Mouse (Mus musculus): ENCODE results near the gene Ube2o.

The Ube2o gene

DNA sequence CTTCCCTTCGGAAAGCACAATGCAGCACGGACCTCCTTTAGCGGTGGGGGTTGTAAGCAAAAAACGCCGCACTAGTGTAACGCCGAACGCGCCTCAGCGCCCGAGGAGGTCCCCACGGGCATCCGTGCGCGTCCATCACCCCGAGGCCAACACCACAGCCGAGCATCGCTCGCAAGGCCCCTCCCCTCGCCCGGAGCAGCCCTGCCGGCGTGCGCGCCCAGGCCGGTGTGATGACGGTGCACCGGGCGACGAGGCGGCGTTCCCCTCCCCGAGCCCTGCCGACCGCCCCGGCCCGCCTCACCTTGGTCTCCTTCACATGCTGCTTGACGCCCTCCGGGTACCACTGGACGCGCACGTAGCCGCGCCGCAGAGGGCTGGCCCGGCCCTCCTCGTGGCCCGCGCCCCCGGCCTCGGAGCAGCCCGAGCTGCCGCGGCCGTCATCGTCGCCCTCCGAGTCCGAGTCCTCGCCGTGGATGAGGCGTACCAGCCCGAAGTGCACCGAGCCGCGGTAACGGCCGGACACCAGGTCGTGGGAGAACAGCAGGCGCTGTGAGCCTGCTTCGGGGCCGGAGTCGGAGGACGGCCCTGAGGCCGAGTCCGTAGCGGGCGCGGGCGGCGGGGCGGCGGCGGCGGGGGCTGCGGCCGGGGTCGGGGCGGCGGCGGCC is 404 bp downstream of the Ube2o start:
- in situ Hi-C loops (cut with MboI, MseI), result no loop called here

DNA sequence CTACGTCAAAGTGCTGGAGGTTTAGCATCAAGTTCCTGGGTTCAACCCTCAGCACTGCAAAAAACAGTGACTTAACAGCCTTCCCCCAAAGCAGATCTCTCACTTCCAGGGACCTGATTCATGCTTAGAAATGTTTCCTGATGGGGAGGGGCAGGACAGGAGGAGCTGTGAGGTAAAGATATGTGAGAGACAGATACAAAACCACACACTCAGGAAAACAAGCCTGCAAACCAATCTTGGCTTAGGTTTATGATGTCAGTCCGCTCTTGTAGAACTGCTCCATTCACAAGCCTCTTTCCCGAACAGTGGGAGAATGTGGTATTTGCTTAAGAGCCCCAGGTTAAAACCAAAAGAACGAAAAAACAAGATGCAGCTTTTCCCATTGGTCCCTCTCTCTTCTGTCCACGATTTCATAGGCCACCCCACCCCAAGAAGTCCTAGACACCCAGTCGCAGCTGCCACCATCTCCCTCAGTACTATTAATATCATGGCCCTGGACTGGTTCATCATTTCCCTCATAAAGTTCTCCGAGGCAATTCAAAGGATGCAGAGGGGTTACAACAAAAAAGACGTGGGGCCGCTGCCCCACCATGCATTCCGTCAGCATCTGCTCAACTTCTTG is 1.1 kb downstream of the Ube2o start:
- in situ Hi-C loops (cut with MboI, MseI), result no loop called here

DNA sequence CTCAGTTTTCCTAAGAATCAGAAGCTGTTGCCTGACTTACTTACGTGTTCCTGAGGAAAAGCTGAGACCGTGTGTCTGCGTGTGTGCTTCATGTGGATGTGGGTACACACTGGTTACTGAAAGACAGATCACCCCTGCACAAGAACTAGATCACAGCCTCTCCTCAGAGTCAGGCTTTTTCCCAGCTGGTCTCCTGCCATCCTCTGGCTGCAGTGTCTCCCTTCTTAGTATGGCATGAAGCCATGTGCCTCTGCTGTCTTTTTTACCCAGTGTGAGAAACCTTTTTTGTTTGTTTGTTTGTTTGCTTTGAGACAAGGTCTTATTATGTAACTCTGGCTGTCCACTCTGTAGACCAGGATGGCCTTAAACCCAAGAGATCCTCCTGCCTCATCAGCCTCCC is 2.0 kb downstream of the Ube2o start:
- in situ Hi-C loops (cut with MboI, MseI), result no loop called here

DNA sequence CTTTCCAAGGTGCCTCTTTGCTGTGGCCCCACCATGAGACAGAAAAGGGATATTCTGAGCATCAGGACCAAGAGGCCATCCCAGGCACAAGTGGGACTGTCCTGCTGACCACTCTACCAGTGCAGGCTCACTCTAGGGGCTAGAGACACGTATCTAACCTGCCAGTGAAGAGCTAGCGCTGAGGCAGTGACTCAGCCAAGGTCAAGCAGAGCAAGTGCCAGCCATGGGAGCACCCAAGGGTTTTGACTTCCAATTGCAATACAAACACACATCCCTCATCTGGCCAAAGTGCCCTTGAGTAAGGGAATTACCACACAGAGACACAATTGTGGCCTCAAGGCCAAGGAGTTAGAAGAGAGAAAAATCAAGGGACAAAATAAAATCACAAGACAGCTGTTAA is 5.9 kb downstream of the Ube2o start:
- in situ Hi-C loops (cut with MboI, MseI), result no loop called here

DNA sequence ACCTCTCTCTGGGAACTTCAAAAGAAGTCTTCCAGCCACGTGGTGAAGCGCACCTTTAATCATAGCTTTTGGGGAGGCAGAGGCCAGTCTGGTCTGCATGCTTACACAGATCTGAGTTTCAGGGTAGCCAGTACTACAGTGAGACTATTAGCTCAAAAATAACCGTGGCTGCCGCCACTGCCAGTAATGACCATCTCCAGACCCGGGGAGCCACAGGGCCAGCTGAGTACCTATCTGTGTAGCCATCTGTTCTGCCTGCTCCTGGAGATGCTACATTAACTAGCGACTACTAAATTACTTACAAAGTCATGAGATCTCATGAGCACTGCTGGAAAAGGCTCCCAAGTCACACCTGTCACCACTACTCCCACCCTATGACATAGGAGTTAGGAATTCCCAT is 6.3 kb downstream of the Ube2o start:
- in situ Hi-C loops (cut with MboI, MseI), result no loop called here

DNA sequence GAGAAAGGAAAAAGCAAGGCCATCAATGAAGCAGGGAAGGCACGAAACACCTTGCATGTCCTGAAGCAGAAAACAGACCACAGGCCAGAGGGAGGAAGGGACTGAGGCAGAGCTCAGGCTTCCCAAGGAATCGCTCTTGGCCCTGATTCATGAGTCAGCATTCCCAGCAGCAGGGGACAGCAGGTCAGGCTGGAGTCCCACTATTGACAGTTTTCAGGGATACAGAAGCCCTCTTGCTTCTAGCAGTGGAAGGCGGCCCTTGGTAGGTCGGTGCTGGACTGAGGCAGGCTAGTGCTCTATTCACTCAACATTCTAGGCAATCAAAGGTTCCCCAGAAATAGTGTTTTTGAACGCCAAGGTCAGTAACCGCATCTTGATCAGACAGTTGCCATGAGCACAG is 6.8 kb downstream of the Ube2o start:
- in situ Hi-C loops (cut with MboI, MseI), result no loop called here

DNA sequence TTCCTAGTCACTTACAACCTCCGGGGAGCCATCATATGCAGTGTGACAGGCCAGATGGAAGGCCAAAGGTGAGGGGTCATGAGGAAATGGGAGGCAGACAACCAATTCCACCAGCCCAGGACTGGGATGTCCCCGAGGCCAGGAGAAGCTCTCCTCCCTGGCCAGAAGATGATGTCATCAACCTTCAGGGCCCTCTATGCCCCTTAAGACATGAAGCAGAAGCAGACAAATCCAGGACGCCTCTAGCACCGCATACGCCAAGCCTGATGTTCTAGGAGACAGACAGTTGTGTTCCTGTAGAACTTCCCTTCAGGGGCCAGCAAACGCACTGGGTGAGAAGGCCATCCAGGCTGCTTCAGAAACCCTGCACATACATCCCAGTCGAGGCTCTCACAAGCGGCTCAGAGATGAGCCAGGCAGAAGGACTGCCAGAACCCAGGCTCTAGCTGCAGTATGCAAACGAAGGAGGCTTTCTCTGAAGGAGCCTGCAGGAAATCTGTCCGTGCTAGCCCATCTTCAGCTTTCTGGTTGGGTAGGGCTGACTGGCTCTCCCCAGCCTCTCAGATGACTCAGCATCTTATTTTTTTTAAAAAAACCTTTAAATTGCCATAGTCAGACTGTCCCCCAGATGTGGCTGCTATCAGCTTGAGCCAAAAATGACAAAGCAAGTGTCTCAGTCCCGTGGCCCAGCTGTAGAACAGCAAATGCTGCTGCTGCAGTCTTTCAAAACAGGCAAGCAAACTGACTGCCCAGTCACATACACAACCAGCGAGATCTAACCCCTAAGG is 8.3 kb downstream of the Ube2o start:
- in situ Hi-C loops (cut with MboI, MseI), result no loop called here

DNA sequence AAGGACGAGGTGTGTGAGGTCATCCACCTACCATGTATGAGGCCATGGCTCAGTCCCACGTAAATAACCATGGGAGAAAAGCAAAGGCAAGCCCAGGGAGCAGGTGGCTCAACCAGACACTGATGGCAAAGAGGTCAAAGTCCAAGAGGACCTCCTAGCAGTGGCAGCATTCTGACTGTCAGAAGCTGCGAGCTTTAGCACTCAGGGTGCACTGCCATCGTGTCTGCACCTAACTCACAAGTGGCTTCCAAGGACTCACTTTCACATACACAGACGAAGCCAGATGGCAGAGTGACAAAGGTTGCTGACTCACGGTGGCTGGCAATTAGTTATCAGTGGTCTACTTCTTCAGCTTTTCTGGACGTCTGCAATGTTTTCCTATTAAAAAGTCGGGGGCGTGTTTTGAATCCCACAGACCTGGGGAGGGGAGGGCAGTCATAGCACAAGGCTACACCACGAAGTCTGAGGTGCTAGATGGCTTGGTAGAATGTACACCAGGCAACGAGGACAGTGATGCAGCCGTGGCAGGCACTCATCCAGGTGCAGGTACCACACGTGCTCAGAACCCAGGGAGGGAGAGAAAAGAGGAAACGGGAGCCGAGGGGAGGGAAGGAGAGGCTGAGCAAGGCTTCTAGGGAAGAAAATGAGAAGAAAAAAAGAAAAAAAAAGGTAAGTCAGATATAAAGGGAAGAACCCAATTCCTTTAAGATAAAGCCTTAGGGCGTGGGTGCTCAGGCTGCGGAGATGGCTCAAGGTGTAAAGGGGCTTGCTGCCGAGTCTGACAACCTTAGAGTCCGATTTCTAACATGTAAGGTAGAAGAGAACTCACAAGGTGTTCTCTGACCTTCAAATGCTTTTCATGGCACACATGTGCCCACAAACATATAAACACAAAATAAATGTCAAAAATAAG is 9.2 kb downstream of the Ube2o start:
- in situ Hi-C loops (cut with MboI, MseI), result no loop called here

DNA sequence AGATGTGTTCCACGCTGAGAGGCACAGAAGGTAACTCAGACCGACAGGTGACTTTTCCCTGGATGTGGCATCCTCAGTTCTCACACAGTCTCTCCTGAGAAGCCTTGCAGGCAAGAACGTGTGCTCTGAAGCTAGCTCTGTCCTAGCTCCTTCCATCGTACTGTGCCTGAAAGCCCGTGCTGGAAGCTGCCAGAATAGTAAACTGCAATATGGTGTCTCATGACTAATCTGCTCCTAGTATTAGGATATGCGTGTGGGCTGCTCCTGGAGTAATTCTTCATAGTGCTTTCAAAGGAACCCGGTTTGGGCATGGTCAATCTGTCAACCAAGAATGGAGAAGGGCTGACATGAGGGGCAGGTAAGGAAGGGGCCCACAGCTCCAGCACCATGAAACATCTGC is 10.4 kb downstream of the Ube2o start:
- in situ Hi-C loops (cut with MboI, MseI), result no loop called here

DNA sequence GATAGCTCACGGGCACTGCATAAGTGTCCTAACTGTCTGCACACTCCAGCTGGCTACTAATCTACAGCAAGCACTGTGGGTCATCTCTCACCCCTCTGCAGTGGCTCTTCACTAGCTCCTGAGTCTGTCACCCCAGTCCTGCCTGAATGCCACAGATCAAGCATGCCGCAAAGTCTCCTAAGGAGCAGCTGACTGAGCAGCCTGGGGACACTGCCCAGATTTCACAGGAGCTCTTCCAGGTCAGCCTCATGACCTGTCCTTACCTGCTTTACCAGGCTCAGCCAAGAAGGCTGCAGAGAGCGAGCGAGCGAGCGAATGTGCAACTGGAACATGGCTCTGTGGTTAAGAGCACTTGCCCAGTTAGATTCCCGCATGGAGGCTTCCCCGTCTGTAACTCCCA is 13.7 kb downstream of the Ube2o start:
- in situ Hi-C loops (cut with MboI, MseI), result no loop called here

DNA sequence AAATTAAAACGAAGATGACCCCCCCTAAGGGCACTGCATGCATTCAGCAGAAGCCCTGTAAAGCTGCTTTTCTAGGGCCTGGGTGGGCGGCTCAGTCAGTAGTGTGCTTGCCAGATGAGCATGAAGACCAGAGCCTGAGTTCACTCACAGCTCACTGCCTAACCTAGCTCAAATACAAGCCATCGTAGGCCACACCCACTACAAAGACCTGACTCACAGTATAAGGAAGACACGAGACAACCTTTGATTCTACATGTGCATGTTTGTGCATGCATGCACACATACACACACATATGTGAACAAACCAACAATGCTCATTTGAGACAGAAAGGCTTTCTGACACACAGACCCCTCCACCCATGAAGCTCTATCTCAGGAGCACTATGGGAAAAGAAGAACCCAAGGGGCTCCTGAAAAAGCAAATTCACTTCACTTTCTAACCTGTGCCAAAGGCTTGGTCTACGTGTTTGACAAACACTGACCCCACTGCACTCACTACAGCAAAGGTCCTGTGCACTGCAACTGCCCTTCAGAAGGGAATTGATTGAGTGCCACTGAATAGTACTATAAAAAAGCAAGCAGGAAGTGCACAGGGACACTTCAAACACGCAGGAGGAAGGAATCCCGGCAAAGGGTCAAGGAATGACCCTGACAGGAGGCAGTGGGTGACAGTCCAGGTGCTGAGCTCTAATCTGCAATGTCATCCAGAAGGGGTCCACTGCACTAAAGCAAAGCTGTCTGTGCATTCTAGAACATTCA is 15.8 kb downstream of the Ube2o start:
- in situ Hi-C loops (cut with MboI, MseI), result no loop called here

DNA sequence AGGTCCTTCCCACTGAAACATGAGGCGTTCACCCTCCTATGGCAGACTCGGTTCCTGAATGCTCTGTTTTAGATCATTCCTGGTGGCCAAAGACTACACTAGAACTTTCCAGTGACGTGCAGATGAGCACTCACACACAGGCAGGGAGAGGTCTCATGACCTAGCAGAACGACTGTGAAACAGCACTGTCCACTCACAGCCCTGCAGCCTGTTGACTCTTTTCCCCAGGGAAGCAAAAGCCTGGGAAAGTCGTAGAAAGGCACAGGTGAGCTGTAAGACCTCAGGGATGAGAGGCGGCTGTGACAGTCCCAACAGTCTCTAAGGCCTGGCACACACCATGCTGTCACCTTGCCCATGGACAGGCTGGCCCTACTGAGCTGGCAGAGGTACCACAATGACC is 24.9 kb downstream of the Ube2o start:
- in situ Hi-C loops (cut with MboI, MseI), result loop anchor here in 1 of 2 experiments (5.0 kb wide), 1 partner anchor 71 kb away; the partner anchor contains the start of gene Rhbdf2

DNA sequence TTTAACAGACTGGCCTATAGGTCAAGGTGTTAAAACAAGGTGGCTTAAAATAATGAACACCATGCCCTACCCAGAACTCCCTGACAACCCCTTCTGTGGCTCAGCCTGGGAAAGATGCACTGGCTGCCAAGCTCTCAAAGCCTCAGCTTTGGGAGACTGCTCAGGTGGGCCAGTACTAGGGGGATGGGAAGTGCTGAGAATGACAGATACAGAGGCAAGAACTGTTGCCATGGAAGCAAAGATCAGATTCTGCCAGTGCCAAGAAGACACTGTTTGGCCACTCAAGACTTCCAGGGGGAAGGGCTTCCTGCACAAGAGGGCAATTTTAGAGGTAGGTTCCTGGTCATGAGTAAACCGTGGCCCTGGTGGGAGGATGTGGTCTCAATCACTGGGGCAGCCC is 25.7 kb downstream of the Ube2o start:
- in situ Hi-C loops (cut with MboI, MseI), result loop anchor here in 1 of 2 experiments (5.0 kb wide), 1 partner anchor 72 kb away; the partner anchor contains the start of gene Rhbdf2

DNA sequence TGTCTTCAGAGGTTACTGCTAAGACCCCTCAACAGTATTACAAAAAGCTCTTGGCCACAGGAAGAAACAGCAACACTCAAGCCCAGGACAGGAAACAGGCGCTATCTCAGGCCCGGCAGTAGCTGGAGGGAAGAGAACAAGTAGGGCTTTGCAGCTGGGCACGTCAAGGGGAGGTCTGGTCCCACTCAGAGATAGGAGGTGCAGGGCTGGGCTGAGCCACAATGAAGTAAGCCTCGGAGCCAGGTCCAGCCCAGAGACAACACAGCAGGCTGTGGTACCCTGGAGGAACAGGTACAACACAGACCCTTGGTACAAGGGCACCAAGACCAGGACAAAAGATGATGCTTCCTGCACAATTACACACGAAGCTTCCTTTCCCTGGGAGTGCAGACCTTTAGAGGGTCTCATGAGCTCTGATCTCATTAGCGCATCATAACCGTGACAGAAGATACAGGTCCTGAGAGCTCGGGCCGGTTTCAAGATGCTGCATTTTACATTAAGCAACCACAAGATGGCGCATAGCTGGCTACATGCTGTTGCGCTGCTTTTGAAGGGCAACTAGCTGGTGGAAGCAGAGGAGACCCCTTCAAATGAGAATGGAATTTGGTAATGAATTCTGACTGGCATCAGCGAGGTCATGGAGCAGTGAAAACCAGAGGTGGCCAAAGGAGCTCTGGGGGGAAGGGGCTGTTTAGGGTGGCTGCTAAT is 26.9 kb downstream of the Ube2o start:
- in situ Hi-C loops (cut with MboI, MseI), result no loop called here

DNA sequence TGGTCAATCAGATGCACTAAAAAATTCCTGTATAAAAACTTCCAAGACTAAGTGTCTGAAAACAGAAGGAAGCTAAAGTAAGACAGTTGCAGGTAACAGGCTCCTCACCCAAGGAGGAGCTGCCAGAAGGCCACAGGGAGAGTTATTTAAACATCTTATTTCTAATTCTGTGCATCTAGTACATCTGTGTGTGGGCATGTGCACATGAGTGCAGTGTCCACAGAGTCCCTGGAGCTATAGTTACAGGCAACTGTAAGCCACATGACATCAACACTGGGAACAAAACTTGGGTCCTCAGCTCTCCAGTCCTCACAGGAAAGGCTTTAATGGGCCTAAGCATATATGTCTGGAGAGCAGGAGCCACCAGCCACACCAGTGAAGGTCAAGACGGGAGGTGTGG is 29.1 kb downstream of the Ube2o start:
- in situ Hi-C loops (cut with MboI, MseI), result no loop called here

DNA sequence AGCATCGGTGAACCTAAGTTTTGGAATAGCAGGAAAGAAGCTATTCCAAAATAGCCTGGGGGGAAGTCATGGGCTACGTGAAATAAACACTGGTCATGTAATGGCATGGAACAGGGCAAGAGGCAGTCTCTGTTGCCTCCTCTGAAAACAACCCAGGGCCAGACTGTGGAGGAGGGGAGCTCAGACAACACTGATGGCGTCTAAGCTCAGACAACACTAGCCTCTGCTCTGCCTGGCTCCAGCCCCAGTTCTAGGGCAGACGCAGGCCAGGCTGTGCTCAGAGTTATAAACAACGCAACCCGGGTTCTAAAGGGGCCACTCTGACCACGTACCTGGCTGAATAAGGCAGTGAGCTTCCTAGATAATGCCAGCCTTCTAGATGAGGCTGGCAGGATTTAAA is 30.5 kb downstream of the Ube2o start:
- in situ Hi-C loops (cut with MboI, MseI), result no loop called here

DNA sequence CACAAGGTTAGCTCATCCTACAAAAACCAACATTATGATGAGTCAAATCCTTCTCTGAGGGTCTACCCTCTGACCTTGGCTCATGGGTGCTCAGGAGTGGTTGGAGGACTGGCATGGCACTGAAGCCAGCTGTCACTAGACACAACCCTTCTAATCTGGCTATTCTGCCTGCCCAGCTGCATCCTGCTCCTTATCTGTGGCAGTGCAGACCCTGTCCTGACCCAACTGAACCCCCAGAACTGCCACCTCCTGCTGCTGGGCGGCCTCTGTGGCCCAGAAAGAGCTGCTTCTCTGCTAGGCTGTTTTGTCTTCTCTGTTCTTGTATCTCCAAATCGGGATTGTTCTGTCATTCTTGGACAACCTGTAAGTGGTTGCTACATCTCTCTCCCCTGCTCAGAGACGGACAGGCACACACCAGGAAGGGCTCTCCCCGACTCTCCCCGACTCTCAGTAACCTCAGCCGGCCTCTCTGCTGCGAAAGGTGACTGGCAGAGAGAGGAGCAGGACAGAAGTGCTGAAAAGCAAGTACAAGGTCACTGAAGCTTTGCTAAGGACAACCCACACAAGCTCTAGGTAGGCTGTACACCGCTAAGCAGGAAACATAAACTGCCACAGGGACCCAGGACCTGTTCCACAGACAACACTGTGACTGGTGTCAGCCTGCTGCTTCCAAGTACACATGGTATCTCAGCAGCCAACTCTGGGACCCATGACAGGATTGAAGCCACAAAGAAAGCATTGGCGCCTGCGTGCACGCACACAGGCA is 31.8 kb downstream of the Ube2o start:
- in situ Hi-C loops (cut with MboI, MseI), result no loop called here

DNA sequence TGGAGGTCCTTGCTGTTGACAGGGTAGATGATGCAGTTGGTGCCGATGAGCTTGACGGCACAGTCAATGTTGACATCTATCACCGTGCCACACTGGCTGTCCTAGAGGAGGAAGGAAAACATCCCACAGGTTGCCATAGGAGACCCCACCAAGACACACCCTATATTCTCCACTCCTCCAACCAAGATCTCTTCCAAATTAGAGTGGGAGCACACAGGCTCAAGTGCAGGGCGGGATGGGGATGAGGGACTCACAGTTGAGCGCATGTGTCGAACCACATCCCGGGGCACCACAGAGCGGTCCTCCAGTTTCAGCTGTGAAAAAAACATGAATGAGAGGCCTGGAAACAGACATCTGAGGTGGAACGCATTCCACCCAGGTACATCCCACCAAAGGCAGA is 32.5 kb downstream of the Ube2o start:
- in situ Hi-C loops (cut with MboI, MseI), result no loop called here

DNA sequence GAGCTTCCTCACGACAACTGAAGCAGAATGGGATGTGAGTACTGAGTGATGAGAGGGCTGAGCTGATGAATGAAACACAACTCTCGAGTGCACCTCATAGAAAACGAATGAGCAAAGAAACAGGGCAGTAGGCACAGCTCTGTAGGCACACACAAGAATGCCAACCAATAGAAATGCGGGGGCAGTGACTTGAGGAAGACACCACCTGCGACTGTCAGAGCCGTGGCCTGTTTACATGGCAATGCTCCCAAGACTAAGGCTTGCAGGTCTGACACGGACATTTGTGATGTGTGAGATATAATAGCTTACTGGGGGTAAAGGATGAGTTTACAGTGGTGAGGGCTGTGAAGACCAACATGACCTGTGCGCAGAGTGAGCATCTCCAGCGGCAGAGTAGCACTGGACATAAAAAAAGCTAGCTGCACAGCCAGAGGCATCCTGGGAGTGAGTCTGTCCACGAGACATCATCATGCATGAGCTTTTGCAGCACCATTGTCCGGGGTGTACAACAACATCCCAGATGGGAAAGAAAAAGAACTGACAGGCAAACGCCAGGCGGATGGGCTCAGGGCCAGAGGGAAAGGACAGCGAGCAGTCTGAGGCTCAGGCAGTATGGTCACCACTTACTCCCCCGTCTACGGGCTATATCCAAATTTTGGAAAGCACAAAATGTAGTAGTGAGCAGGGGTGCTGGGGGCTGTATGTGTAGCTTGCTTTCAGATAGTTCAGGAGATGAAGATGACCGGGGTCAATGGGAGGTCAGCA is 33.8 kb downstream of the Ube2o start:
- in situ Hi-C loops (cut with MboI, MseI), result no loop called here
